1 mouse cellular context compared by ENCODE assay signal in the genomic region with DNA sequence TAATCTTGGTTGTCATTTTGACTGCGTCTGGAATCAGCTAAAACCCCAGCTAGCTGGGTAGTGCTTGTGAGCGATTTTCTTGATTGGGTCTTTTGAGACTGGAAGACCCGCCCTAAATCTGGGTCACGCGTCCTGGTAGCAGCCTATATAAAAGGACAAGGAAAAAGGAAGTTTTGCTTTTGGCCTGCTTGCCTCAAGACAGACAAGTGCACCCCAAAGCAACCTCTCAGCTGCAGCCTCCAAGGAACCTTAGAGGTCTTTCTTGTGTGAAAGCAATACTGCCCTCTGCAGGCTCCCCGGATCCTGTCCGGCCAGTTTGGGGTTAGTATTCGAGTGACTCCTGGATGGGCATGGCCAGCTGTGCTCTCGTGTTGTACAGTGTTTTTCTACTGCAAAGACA.
A peak's percentile ranks its signal among the peaks of the same experiment; 100 is the strongest.
TF ChIP-seq lines count a peak whose summit lies in the region.

No protein-coding gene starts in this region.

TF ChIP-seq in MEL, 35 proteins besides CTCF, POLR2A, EP300 and RAD21 (continued from another document):
- TF ChIP-seq MYB (IDR thresholded peaks at IDR 0.05; ENCODE audit: low read depth, low read length) (no peak), ZC3H11A (IDR thresholded peaks at IDR 0.05; ENCODE audit: low read depth, low read length) (no peak), MEF2A (IDR thresholded peaks at IDR 0.05; ENCODE audit: extremely low read depth, insufficient replicate concordance, low read depth, low read length, poor library complexity, severe bottlenecking) (no peak), CHD2 (IDR thresholded peaks at IDR 0.05; ENCODE audit: low read length) (no peak), MAFK (IDR thresholded peaks at IDR 0.05; ENCODE audit: borderline replicate concordance, low read depth, low read length) (no peak), MAZ (IDR thresholded peaks at IDR 0.05; ENCODE audit: low read depth, low read length) (peak; percentile 10; the same call in 1 of the 2 replicates), MYC (IDR thresholded peaks at IDR 0.05; ENCODE audit: low read depth, low read length) (peak; percentile 73), POLR2AphosphoS2 (IDR thresholded peaks at IDR 0.05; ENCODE audit: low read length) (peak; percentile 27; the same call in 1 of the 2 replicates), USF2 (IDR thresholded peaks at IDR 0.05; ENCODE audit: borderline replicate concordance in 1 of 2, insufficient read depth in 1 of 2, low read depth in 1 of 2, low read length in 2 of 2) (peak in 1 of 2 experiments; percentile 56; a peak in 1 of 4 replicates), POLR2AphosphoS5 (IDR thresholded peaks at IDR 0.05; ENCODE audit: borderline replicate concordance, low read depth, low read length) (peak; percentile 83; the same call in 1 of the 2 replicates), ZMIZ1 (IDR thresholded peaks at IDR 0.05; ENCODE audit: low read depth, low read length) (peak; percentile 91), GATA1 (IDR thresholded peaks at IDR 0.05; ENCODE audit: low read depth, low read length) (no peak), KAT2A (conservative IDR thresholded peaks at IDR 0.05; ENCODE audit: low read depth, low read length) (no peak; the same call in 1 of the 2 replicates), NELFE (IDR thresholded peaks at IDR 0.05; ENCODE audit: low read depth, low read length) (peak; percentile 71), ELF1 (IDR thresholded peaks at IDR 0.05; ENCODE audit: low read depth, low read length) (peak; percentile 57), TBP (IDR thresholded peaks at IDR 0.05; ENCODE audit: low read depth, low read length) (peak; percentile 98), GABPA (IDR thresholded peaks at IDR 0.05; ENCODE audit: low read depth, low read length) (no peak), TCF12 (IDR thresholded peaks at IDR 0.05; ENCODE audit: low read depth, low read length) (peak; percentile 50; the same call in 1 of the 2 replicates), MAX (IDR thresholded peaks at IDR 0.05; ENCODE audit: low read length) (peak; percentile 78), HCFC1 (IDR thresholded peaks at IDR 0.05; ENCODE audit: low read depth, low read length) (peak; percentile 71; the same call in 1 of the 2 replicates), NRF1 (IDR thresholded peaks at IDR 0.05; ENCODE audit: insufficient read depth, low read depth, low read length, poor library complexity, severe bottlenecking) (no peak), SIN3A (IDR thresholded peaks at IDR 0.05; ENCODE audit: low read length) (peak; percentile 79), E2F4 (IDR thresholded peaks at IDR 0.05; ENCODE audit: borderline replicate concordance, low read depth, low read length) (no peak), USF1 (IDR thresholded peaks at IDR 0.05; ENCODE audit: low read depth, low read length) (peak; percentile 92), ETS1 (IDR thresholded peaks at IDR 0.05; ENCODE audit: low read depth, low read length) (peak; percentile 51; the same call in 1 of the 2 replicates), MXI1 (IDR thresholded peaks at IDR 0.05; ENCODE audit: low read depth, low read length) (peak; percentile 76)
